Comparison of ENCODE assay signal across 18 mouse cellular contexts in the genomic region with DNA sequence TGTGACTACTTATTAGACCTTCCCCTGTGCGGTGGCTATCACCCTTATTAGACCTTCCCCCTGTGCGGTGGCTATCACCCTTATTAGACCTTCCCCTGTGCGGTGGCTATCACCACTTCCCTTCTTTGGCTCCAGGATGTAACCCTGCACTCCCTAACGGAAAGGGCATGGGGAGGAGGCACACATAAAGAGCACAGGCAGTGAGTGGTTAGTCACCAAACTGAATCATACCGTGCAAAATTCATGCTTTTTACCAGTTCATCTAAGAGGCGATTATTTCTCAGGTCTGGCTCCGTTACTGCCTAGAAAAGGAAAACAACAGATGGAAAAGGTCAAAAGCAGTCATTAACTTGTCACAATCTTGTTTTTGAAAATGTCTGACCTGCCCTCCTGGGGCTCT. TPM values are rescaled to one million over a fixed set of nuclear protein-coding genes. Genes with fewer than 3 reads are reported as not detected.
DNase-seq lines count a peak whose midpoint lies in the region; TF ChIP-seq lines count a peak whose summit lies in the region.
"Had no signal": no experiment of that assay in that cellular context is flagged by ENCODE, and none has a peak within 500 bp of the region (broad histone marks: within the 10 kb centered on the region; RNA-seq: fewer than 3 reads in every experiment).

No protein-coding gene starts in this region.

- TF ChIP-seq POLR2A in olfactory bulb, adult 2 months (IDR thresholded peaks at IDR 0.05; ENCODE audit: insufficient read depth, low read depth, low read length) = no peak

- WGBS in olfactory bulb, adult 2 months = 42% methylated on average over 7 of the region's 7 CpGs

- no peak for TF ChIP-seq CTCF in gastrocnemius, adult 2 months (IDR thresholded peaks at IDR 0.05)
- TF ChIP-seq CTCF in olfactory bulb, adult 2 months (IDR thresholded peaks at IDR 0.05; ENCODE audit: insufficient read depth, low read depth, low read length) = no peak

- H3K4me3 ChIP-seq in gastrocnemius, adult 2 months = peak overlapping the region; percentile 57
- no peak overlapping the region for H3K4me3 ChIP-seq in olfactory bulb, adult 2 months (ENCODE audit: insufficient read depth, low read depth, low read length)
- H3K4me3 ChIP-seq: forebrain, embryonic 12.5 days; left cerebral cortex, adult 2 months; midbrain, embryonic 15.5 days had no signal

- H3K4me1 ChIP-seq in olfactory bulb, adult 2 months (ENCODE audit: control insufficient read depth, insufficient read depth, low read length) = peaks cover 2% of the 10 kb centered on the region; the same call in 1 of the 2 replicates
- H3K4me1 ChIP-seq: forebrain, embryonic 12.5 days; midbrain, embryonic 15.5 days had no signal

- intact Hi-C loops in gastrocnemius, adult 2 months (cut with DNase I) = no loop called here
- intact Hi-C loops in gastrocnemius, postnatal 36 days (cut with DNase I) = loop anchor here (10.0 kb wide), 1 partner anchor 192 kb away; no protein-coding TSS in a partner anchor

- DNase-seq in gastrocnemius, adult 2 months = peak; percentile 37
- no peak for DNase-seq in gastrocnemius, postnatal 36 days
- peak; percentile 11 for DNase-seq in lung, postnatal 25 days (ENCODE audit: low spot score)
- no peak for DNase-seq in lung, postnatal 10 days
- DNase-seq in fibroblast of lung, adult 2 months (ENCODE audit: low read depth) = peak; percentile 85
- no peak for DNase-seq in T-cell, adult 2 months (ENCODE audit: low spot score)
- DNase-seq in left cerebral cortex, adult 18-20 months (ENCODE audit: low spot score in 2 of 2) = no peak
- DNase-seq: cerebellum, adult 9-10 months; heart, postnatal 4 days; kidney, adult 18-20 months; right cerebral cortex, postnatal 25 days; thymus, postnatal 36 days had no signal

- peak overlapping the region; percentile 64 for H3K27ac ChIP-seq in gastrocnemius, adult 2 months
- H3K27ac ChIP-seq in olfactory bulb, adult 2 months (ENCODE audit: insufficient read depth, low read depth, low read length) = peak overlapping the region; percentile 64; the same call in 1 of the 2 replicates
- H3K27ac ChIP-seq: forebrain, embryonic 12.5 days; hindbrain, postnatal 0 days; left cerebral cortex, adult 2 months; liver, embryonic 14.5 days; midbrain, embryonic 15.5 days had no signal

RNA-seq across cellular contexts. Expression of a gene that starts 10.0 kb away (rescaled TPM):
- total RNA-seq in gastrocnemius, adult 2 months (2021) = 1 to 10 TPM in 1 of 2 experiments, under 1 TPM in 1; 0.92 to 1.4 TPM
- 1 to 10 TPM in 1 of 2 experiments, under 1 TPM in 1; 0.81 to 1.5 TPM for total RNA-seq in gastrocnemius, postnatal 36 days (2021)
- not detected in 2 replicates for polyA plus RNA-seq in olfactory bulb, adult 2 months (2012; ENCODE audit: insufficient read depth, insufficient read length, low replicate concordance, missing spikeins)
- 1 to 10 TPM; 6.8 to 7.3 TPM for total RNA-seq in left cerebral cortex, adult 18-20 months (2021)

Comparison
In these comparisons a context has a peak if more than half of its experiments do, and no peak if none do; other contexts are left out.
1. DNase-seq: peak in gastrocnemius, adult 2 months (single experiment), lung, postnatal 25 days (single experiment) and fibroblast of lung, adult 2 months (single experiment); none in gastrocnemius, postnatal 36 days (0 of 2), lung, postnatal 10 days (single experiment), T-cell, adult 2 months (single experiment) and left cerebral cortex, adult 18-20 months (0 of 2).